Mouse (Mus musculus): ENCODE data around the gene Lta.

- TF ChIP-seq CTCF (IDR thresholded peaks at IDR 0.05; ENCODE audit: control insufficient read depth, insufficient read depth, low read length) (peak; percentile 94), POLR2A (IDR thresholded peaks at IDR 0.05; ENCODE audit: borderline replicate concordance, control insufficient read depth, low read depth, low read length) (no peak)
Measured at GRCm38 (mm10) chr17:35254241-35255098, 49.3 kb upstream of the Lta start.
